Mouse (Mus musculus) frontal cortex, postnatal 10 days (tissue): ENCODE measurements around the gene Slc9a1.

Source experiments
- DNase-seq, 2 experiments: peaks; one replicate each; pipeline ENCODE4 v3.0.0; 2022; ENCODE audit warnings: low spot score in 2 of 2, mixed read lengths in 1 of 2

Slc9a1 gene

DNA sequence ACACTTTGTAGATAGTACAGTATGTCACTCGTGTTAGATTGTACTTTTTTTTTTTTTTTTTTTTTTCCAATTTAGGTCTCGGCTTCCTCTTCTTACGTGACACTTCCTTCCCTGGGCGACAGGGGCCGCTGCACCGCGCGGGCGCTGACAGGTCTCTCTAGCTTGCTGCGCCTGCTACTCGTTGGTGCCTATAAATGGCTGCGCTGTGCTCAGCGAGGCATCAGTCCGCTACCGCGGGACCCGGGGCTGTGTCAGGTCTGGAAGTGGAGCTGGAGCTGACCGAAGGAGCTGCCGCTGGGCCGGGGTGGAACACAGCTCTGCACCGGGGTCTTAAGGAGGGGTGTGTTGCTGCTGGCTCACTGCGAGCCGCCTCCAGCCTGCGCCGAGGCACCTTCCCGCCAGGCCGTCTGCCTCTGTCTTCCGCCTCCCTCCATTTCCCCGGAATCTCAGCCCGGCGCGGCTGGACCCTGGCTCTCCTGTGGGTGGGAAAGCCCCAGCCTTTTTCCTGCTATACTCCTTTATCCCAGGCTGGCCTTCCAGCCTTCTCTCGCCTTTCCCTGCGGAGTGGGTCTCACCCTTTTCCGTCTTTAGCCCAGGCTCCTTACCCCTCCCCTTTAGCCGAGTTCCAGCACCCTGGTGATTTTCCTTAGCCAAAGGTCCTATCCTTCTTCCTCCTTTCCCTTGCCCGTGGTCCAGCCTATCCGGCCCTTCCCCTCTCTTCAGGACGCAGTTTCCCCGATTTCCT, at the start of gene Slc9a1:
Slc9a1 (plus strand) TSS at position 154 of the 745 bp plus-strand sequence.
- peak; percentile 92 to 93 for DNase-seq

- no peak for DNase-seq
Observed at GRCm38 (mm10) chr4:133328129-133328528, 41.4 kb upstream of the Slc9a1 start.

GRCm38 (mm10) chr4:133330296-133330695, 39.2 kb upstream of the Slc9a1 start:
- DNase-seq = no peak

GRCm38 (mm10) chr4:133333306-133333705, 36.2 kb upstream of the Slc9a1 start:
- no peak for DNase-seq

DNA sequence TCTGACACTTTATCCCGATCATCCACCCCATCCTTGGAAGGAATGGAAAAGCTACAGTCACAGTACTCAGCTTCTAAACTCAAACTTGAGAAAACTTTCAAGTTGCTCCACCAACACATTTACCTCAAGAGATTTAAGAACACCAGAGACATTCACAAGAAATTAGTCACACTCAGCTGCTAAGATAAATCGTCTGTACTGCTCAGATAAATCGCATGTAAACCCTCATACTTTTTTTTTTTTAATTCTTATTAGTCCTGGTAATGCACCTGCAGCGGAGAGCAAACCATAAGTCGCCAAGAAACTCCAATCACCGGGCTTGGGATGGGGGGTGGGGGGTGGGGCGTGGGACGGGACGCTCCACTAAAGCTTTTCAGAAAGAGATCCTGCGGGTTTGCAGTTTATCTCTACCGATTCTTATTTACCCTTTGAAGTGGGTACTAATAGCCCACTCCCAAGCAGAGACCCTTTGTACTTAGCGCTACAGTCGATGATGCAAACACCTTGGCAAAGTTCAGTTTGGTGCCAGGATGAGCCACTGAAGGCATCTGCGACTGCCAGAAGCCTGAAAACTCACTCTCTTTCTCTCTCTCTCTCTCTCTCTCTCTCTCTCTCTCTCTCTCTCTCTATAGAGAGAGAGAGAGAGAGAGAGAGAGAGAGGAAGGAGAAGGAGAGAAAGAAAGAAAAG, 31.5 kb upstream of the Slc9a1 start:
- no peak for DNase-seq

DNA sequence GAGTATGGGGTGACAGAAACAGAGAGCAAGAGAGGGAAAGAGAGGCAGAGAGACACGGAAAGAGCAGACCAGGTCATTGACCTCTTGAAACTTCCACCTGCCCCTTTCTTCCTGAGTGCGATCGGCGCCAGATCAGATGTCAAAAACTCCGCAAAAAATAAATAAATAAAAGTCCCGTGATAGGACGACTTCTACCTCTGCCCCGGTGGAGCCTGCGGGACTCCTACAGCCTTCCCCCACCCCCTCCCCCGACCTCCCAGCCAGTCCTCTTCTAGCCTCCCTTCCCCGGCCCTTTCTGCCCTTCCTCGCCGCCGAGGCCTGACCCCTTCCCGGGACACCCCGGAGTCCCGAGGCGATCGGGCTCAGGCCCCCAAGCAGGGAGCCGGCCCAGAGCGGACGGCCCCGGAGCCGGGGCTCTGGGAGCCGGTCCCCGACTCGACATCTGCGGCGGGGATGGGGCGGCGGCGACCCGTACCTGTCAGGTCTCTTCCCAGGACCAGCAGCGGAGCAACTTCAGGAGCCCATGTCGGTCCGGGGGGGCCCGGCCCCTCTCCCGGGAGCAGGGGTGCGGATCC, 30.9 kb upstream of the Slc9a1 start:
- no peak for DNase-seq

DNA sequence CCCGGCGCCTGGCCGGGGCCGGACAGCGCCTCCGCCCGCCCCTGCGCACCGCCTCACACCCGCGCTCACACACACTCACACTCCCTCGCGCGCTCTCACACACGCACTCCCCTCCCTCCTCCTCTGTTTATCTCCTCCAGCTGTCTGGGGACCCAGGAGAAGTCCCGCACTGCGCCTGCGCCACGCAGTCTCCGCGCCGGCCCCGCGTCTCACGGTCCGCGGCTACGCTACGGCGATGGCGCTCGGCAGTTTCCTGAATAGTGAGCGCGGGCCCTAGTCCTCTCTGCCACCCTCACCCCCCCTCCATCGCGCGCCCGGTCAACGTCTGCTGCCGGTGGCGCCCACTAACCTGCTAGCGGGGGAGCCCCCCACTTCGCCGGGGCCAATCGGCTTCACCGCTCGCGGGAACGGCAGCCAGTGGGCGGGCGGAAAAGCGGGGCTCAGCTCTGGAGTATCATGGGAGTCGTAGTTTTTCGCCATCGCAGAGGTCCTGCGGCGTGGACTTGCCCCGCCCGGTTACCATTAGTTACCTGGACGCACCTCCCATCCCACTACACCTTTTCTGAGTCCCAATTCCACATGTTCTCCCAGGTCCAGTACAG, 30.3 kb upstream of the Slc9a1 start:
- peak; percentile 96 to 97 for DNase-seq

DNA sequence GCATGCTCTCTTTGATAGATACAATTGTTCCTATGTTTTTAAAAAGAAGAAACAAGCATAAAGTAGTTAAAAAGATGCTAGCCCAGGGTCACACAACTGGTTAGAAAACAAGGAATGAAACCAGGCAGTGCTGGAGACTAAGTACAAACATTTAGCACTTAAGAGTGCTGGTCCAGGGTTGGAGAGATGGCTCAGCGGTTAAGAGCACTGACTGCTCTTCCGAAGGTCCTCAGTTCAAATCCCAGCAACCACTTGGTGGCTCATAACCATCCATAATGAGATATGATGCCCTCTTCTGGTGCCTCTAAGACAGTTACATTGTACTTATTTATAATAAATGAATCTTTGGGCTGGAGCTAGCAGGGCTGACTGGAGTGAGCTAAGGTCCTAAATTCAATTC, 29.3 kb upstream of the Slc9a1 start:
- no peak for DNase-seq

DNA sequence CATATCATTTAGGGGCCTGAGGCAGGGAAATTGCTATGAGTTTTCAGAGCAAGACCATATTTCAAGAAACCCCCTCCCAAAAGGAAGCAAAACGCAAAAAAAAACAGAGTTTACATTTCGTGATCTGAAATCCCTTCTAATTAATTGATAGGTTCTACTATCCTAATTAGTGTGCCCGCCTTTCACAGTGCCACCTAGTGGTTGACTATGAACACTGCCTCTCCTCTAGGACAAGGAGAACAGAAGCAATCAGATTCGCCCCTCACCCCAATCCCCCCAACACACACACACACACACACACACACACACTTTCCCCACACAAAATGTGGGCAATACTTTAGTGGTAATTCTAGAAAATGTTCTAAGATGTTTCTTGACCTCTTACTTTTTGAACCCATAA, 25.4 kb upstream of the Slc9a1 start:
- no peak for DNase-seq

- DNase-seq = no peak
Observed at GRCm38 (mm10) chr4:133345702-133346101, 23.8 kb upstream of the Slc9a1 start.

DNA sequence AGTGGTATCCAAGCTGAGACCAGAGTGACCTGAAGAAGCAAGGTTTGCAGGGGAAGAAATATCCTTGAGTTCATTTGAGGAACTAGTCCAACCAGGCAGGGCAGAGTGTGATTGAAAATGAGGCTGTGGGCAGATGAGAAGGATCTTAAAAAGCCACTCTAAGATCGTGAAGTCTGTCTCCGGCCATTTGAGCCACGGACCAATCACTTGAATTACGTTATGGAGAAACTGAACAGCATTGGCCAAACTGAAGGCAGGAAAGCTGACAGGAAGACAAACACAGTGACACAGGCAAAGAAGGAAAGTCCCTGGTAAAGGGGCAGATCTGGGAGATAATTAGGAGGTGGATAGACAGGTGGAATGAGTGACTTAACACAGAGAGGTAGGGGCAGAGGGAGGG, 22.9 kb upstream of the Slc9a1 start:
- DNase-seq = no peak

- DNase-seq = no peak
Observed at GRCm38 (mm10) chr4:133347624-133348023, 21.9 kb upstream of the Slc9a1 start.

GRCm38 (mm10) chr4:133348051-133348775, 21.3 kb upstream of the Slc9a1 start:
- DNase-seq = no peak

DNA sequence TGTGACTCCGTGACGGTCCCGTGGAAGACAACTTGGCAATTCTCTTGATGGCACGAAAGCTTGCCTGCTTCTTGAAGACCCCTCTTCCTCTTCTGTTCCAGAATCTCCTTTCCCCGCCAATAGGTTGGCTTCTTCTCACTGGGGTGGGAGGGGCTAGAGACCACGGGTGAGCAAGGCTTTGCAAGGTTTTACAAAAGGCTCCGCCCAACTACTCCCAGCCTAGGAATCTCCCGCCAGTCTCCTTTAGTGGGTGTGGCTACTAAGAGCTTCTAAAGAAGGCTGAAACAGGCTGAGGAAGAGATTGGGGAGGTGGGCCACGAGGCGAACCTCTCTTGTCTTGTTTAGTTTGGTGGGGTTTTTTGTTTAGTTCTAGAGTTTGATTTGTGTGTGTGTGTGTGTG, 16.7 kb upstream of the Slc9a1 start:
- no peak for DNase-seq

DNA sequence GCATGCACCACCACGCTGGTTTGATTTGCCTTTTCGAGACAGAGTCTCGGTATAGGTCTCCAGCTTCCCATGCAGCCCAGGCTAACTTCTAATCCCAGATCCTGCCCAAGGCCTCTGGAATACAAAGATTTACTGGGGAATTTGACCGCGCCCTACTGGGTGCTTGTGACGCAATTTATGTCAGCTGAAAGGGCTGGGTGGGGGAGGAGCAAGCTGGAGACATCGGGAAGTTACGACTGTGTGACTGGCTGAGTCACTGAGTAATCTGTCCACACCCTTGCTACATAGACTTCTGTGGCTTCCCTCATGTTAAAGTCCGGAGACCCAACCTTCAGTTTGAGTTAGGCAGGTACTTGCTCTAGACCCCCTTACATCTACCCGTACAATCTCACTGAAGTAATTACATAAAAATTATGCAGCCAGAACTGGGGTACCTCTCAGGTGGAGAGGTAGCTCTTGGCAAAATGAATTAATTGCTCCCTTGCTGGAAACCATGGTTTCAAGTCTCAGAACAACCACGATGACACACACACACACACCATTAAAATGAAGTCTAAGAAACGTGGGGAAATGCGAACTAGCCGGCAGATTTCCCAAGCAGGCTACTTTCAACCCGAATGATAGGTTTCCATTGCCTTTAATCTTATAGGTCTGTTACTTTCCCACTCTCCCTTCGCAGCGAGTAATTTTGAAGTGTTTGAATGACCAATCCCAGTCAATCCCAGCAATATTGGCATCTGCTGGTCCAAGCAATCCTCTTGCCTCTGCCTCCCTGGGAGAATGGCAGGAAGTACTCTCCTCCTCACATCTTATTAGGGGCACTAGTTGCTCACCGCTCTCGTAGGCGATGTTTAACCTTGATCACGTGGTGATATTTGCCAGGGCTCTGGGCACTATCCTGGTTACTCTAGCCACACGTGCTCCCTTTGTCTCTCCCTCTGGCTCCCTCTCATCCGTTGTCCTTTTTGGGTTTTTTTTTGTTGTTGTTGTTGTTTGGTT, 15.8 kb upstream of the Slc9a1 start, which contains the start of gene Wdtc1:
Wdtc1 (minus strand) TSS at position 115 of the 999 bp plus-strand sequence.
- no peak for DNase-seq

- DNase-seq = no peak
Observed at GRCm38 (mm10) chr4:133354641-133355040, 14.9 kb upstream of the Slc9a1 start.

DNA sequence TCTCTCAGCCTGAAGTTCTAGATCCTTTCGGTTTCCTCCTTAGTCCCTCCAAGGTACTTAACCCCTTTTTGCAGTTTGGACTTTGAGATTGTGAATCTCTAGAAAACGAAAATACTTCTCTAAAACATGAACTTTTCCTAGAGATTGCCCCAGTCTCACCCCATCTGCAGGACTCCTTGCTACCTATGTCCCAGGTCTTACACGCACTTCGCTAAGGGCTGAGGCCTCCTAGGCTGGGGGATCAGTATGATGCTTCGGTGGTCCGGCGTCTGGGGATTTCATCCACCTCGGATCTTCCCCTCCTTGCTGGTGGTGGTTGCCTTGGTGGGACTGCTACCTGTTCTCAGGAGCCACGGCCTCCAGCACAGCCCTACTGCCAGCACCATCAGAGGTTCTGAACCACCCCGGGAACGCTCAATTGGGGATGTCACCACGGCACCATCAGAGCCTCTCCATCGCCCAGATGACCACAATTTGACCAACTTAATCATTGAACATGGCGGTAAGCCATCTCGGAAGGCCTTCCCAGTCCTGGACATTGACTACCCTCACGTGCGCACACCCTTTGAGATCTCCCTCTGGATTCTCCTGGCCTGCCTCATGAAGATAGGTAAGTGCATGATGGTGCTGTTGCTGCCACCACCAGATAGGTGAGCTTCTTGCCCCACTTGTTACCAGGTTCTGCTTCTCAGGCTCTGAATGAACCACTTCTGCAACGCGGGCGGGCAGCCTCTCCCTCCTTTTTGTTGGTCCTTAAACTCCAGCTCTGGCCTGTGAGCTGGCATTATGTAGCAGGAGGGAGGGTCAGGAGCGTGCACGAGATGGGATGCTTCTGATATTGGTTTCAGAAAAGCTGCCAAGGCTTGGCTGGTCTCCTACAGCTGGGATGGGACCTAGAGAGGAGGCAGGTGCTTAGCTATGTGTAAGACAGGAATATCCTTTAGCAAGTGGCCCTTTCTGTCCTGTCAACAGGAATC, 1.1 kb downstream of the Slc9a1 start:
- no peak for DNase-seq

DNA sequence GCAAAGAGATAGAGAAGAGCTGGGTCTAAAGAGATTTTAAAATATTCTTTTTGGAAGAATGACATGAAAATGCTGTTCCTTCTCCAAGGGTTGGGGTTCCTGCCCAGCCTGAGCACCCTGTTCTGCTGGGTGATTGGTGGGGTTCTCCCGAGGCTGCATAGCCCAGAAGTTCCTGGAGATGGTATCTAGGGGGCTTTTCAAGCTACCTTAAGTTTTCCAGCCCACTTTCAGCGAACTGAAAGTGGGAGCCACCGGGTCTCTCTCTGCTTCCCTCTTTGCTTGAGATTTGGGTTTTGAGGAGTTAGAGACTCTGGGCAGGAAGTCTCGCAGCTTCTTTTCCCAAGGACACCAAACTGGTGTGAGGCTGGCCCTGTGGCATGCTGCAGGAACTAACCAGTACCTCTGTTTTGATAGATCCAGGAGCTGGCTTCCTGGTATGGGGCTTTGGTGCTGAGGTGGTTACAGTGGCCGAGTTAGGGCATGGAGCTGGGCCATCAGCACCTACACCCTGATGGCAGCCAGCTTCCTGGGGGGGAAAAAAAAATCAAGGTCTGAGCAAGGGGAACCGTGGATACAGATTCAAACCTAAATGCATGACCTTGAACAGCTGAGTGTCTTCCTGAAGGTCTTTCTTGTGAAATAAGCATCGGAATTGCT, 2.2 kb downstream of the Slc9a1 start:
- DNase-seq = no peak

DNA sequence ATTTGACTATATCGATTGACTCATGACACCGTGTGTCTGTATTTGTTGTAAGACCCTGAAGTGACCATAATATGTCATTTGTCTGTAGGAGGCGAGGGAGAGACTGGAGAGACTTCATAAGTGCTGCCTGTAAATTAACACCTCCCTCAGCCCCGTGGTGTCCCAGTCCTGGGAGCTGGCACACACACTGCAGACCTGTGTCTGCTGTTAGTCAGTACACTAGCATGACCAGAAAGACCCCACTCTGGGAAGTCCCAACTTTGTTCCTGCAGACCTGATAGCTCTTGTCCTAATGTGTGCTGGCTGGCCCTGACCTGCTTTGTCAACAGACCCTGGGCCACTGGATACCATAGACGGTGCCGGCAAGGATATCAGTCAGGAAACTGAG, 2.8 kb downstream of the Slc9a1 start:
- DNase-seq = no peak
